Comparison of ENCODE assay signal across 8 mouse cellular contexts in the genomic region with DNA sequence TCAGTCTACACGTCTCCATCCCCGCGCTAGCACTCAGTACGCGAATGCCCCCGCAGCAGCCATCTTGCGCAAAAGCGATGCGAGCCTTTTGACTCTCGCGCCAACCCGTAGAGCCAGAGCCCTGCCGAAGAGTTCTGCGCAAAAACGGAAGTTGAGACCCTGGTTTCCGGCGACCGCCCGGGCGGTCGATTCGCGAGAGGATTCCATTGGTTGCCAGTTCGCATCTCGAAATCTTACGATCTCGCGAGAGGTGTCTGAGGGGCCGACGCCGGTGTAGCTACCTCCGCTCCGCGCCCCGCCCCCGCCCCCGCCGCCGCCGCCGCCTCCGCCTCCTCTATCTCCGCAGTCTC. TPM values are rescaled to one million over a fixed set of nuclear protein-coding genes. Genes with fewer than 3 reads are reported as not detected.
DNase-seq lines count a peak whose midpoint lies in the region; ATAC-seq and TF ChIP-seq lines count a peak whose summit lies in the region.

A gene (minus strand): TSS at position 77 of the 350 bp plus-strand sequence.
A gene (plus strand): TSS at position 195 of the 350 bp plus-strand sequence.

- no peaks in the 10 kb centered on the region for H3K27me3 ChIP-seq in embryonic facial prominence, embryonic 14.5 days (replicated peaks; ENCODE audit: control insufficient read depth, insufficient read depth, low read length)
- no peaks in the 10 kb centered on the region for H3K27me3 ChIP-seq in heart, adult 2 months (ENCODE audit: control insufficient read depth, insufficient read depth, low read length)
- H3K27me3 ChIP-seq in limb, embryonic 13.5 days, result no peaks in the 10 kb centered on the region
- no peaks in the 10 kb centered on the region for H3K27me3 ChIP-seq in midbrain, embryonic 16.5 days (ENCODE audit: control insufficient read depth, insufficient read depth, low read depth, low read length)

- peaks cover 12% of the 10 kb centered on the region for H3K79me2 ChIP-seq in heart, adult 2 months (replicated peaks; ENCODE audit: control insufficient read depth, insufficient read depth, low read length)

- H3K4me3 ChIP-seq in embryonic facial prominence, embryonic 14.5 days (ENCODE audit: low read depth, low read length), result peak within 1 kb of the TSS; percentile 86
- H3K4me3 ChIP-seq in heart, adult 2 months, result peak within 1 kb of the TSS; percentile 89
- H3K4me3 ChIP-seq in limb, embryonic 13.5 days, result peak within 1 kb of the TSS; percentile 98
- peak within 1 kb of the TSS; percentile 93 for H3K4me3 ChIP-seq in midbrain, embryonic 16.5 days (ENCODE audit: low read depth, low read length)

- no peak for TF ChIP-seq CTCF in heart, adult 2 months (IDR thresholded peaks at IDR 0.05)

- ATAC-seq in embryonic facial prominence, embryonic 14.5 days (ENCODE audit: low read depth), result peak; percentile 97
- ATAC-seq in limb, embryonic 13.5 days (ENCODE audit: low FRiP score, low read depth), result peak; percentile 96
- ATAC-seq in midbrain, embryonic 16.5 days, result peak; percentile 95

- 0 out of 2 replicates have a peak, but pooled peaks have one; percentile 57 for TF ChIP-seq EP300 in heart, adult 2 months (IDR thresholded peaks at IDR 0.05; ENCODE audit: insufficient read depth, low read depth, low read length)

- no peaks in the 10 kb centered on the region for H3K9me3 ChIP-seq in embryonic facial prominence, embryonic 14.5 days (ENCODE audit: control insufficient read depth, low read length)
- H3K9me3 ChIP-seq in limb, embryonic 13.5 days, result no peaks in the 10 kb centered on the region
- H3K9me3 ChIP-seq in midbrain, embryonic 16.5 days (replicated peaks; ENCODE audit: control insufficient read depth, low read length, poor library complexity, severe bottlenecking), result no peaks in the 10 kb centered on the region

- peak within 1 kb of the TSS; percentile 86 for H3K27ac ChIP-seq in embryonic facial prominence, embryonic 14.5 days (replicated peaks; ENCODE audit: low read depth, low read length)
- peak within 1 kb of the TSS; percentile 95 for H3K27ac ChIP-seq in heart, adult 2 months
- peak within 1 kb of the TSS; percentile 87 for H3K27ac ChIP-seq in limb, embryonic 13.5 days
- H3K27ac ChIP-seq in midbrain, embryonic 16.5 days (ENCODE audit: low read length), result peak within 1 kb of the TSS; percentile 86

- peak within 1 kb of the TSS; percentile 81 for H3K4me2 ChIP-seq in embryonic facial prominence, embryonic 14.5 days (ENCODE audit: low read depth, low read length)
- peak within 1 kb of the TSS; percentile 94 for H3K4me2 ChIP-seq in limb, embryonic 13.5 days (replicated peaks)
- H3K4me2 ChIP-seq in midbrain, embryonic 16.5 days (ENCODE audit: low read length), result peak within 1 kb of the TSS; percentile 81

- DNase-seq in 3T3-L1 (ENCODE audit: low read depth, low spot score), result peak; percentile 99
- peak; percentile 89 to 92 for DNase-seq in adrenal gland, postnatal 4 days (ENCODE audit: low spot score in 2 of 2)
- peak; percentile 99 for DNase-seq in embryonic facial prominence, embryonic 14.5 days (ENCODE audit: low spot score)
- peak; percentile 97 to 98 for DNase-seq in heart, adult 2 months
- DNase-seq in kidney, adult 8-10 months, result peak; percentile 95
- DNase-seq in spleen, postnatal 10 days (ENCODE audit: low spot score in 2 of 2), result peak; percentile 94 to 97

- H3K36me3 ChIP-seq in embryonic facial prominence, embryonic 14.5 days (ENCODE audit: control insufficient read depth, insufficient read depth, low read length), result peaks cover 30% of the 10 kb centered on the region
- peaks cover 20% of the 10 kb centered on the region for H3K36me3 ChIP-seq in heart, adult 2 months (ENCODE audit: control insufficient read depth, insufficient read depth, low read length)
- peaks cover 42% of the 10 kb centered on the region for H3K36me3 ChIP-seq in limb, embryonic 13.5 days
- peaks cover 7% of the 10 kb centered on the region; the same call in 1 of the 2 replicates for H3K36me3 ChIP-seq in midbrain, embryonic 16.5 days (ENCODE audit: control insufficient read depth, insufficient read depth, low read length)

- peak; percentile 79 for TF ChIP-seq POLR2A in heart, adult 2 months (IDR thresholded peaks at IDR 0.05; ENCODE audit: insufficient read depth, low read depth, low read length)

- peak within 1 kb of the TSS; percentile 98 for H3K9ac ChIP-seq in embryonic facial prominence, embryonic 14.5 days (ENCODE audit: low read depth, low read length)
- H3K9ac ChIP-seq in heart, adult 2 months (ENCODE audit: low read depth, low read length), result peak within 1 kb of the TSS; percentile 90
- peak within 1 kb of the TSS; percentile 99 for H3K9ac ChIP-seq in limb, embryonic 13.5 days
- peak within 1 kb of the TSS; percentile 99 for H3K9ac ChIP-seq in midbrain, embryonic 16.5 days (ENCODE audit: low read depth, low read length)

- WGBS in embryonic facial prominence, embryonic 14.5 days, result under 1% methylated on average over 19 of the region's 43 CpGs
- under 1% methylated on average over 32 of the region's 43 CpGs for WGBS in heart, adult 2 months
- WGBS in limb, embryonic 13.5 days, result 0% methylated on average over 39 of the region's 43 CpGs
- 0% methylated on average over 40 of the region's 43 CpGs for WGBS in midbrain, embryonic 16.5 days

- intact Hi-C loops in heart, adult 2 months (cut with DNase I), result loop anchor here (5.0 kb wide), 1 partner anchor 33 kb away; no protein-coding TSS in a partner anchor

- H3K4me1 ChIP-seq in embryonic facial prominence, embryonic 14.5 days (ENCODE audit: control insufficient read depth, insufficient read depth, low read length), result peaks cover 16% of the 10 kb centered on the region
- H3K4me1 ChIP-seq in heart, adult 2 months (ENCODE audit: control insufficient read depth, insufficient read depth, low read length), result peaks cover 16% of the 10 kb centered on the region
- peaks cover 25% of the 10 kb centered on the region for H3K4me1 ChIP-seq in limb, embryonic 13.5 days
- H3K4me1 ChIP-seq in midbrain, embryonic 16.5 days (ENCODE audit: control insufficient read depth, insufficient read depth, low read length), result peaks cover 23% of the 10 kb centered on the region

RNA-seq across cellular contexts. Expression of the first gene that starts in this region (rescaled TPM):
- total RNA-seq in adrenal gland, postnatal 4 days (2021), result 10 to 100 TPM; 60.8 to 63.3 TPM
- 26.0 and 27.8 TPM in 2 replicates for polyA plus RNA-seq in embryonic facial prominence, embryonic 14.5 days (2014; fragmentation: Nextera tagmentation; extraction: Ambion mirVana)
- 10 to 100 TPM; 30.7 to 30.8 TPM for total RNA-seq in heart, adult 2 months (2021)
- polyA plus RNA-seq in heart, adult 2 months (2012; rRNA removed), result 8.6 and 13.8 TPM in 2 replicates
- 30.4 and 31.5 TPM in 2 replicates for polyA plus RNA-seq in limb, embryonic 13.5 days (2015; fragmentation: Nextera tagmentation; extraction: Ambion mirVana)
- 23.9 and 26.8 TPM in 2 replicates for polyA plus RNA-seq in midbrain, embryonic 16.5 days (2015; fragmentation: Nextera tagmentation; extraction: Ambion mirVana)

RNA-seq across cellular contexts. Expression of the second gene that starts in this region (rescaled TPM):
- total RNA-seq in adrenal gland, postnatal 4 days (2021), result 10 to 100 TPM; 72.6 to 78.2 TPM
- 56.8 and 59.4 TPM in 2 replicates for polyA plus RNA-seq in embryonic facial prominence, embryonic 14.5 days (2014; fragmentation: Nextera tagmentation; extraction: Ambion mirVana)
- 10 to 100 TPM; 59.3 to 61.3 TPM for total RNA-seq in heart, adult 2 months (2021)
- 38.9 and 70.7 TPM in 2 replicates for polyA plus RNA-seq in heart, adult 2 months (2012; rRNA removed)
- 63.0 and 63.8 TPM in 2 replicates for polyA plus RNA-seq in limb, embryonic 13.5 days (2015; fragmentation: Nextera tagmentation; extraction: Ambion mirVana)
- 55.1 and 57.1 TPM in 2 replicates for polyA plus RNA-seq in midbrain, embryonic 16.5 days (2015; fragmentation: Nextera tagmentation; extraction: Ambion mirVana)

Comparison
In these comparisons a context has a peak if more than half of its experiments do, and no peak if none do; other contexts are left out.
1. Peak in every context shown above with its lines: DNase-seq, ATAC-seq, H3K4me3 ChIP-seq and H3K27ac ChIP-seq.